Mouse (Mus musculus) heart, embryonic 15.5 days (tissue): ENCODE data around the gene Pla2r1. TPM values are rescaled to one million over a fixed set of nuclear protein-coding genes. Genes with fewer than 3 reads are reported as not detected.

Experiments
- ATAC-seq: fragments of 200-750 bp; cut with Nextera tagmentation; replicated peaks from 2 replicates; pipeline ENCODE4 v1.8.0; 2017; ENCODE audit warnings: low read depth, moderate TSS enrichment; ENCODE audit not compliant: insufficient number of reproducible peaks, insufficient read depth, low FRiP score
- H3K27ac ChIP-seq: fragments of 300-500 bp; sonication (generic); 2 replicates; pipeline ENCODE4 v1.5.1; 2015; ENCODE audit warnings: mild to moderate bottlenecking, inconsistent platforms
- H3K27me3 ChIP-seq: fragments of 300-500 bp; sonication (generic); 2 replicates; pipeline ENCODE4 v1.6.1; 2015; ENCODE audit warnings: inconsistent platforms
- H3K36me3 ChIP-seq: fragments of 300-500 bp; sonication (generic); 2 replicates; pipeline ENCODE4 v1.6.1; 2015; ENCODE audit warnings: mild to moderate bottlenecking, inconsistent platforms
- H3K4me1 ChIP-seq: fragments of 300-500 bp; sonication (generic); replicated peaks from 2 replicates; pipeline ENCODE4 v1.6.1; 2015; ENCODE audit warnings: inconsistent platforms
- H3K4me2 ChIP-seq: fragments of 300-500 bp; sonication (generic); 2 replicates; pipeline ENCODE4 v1.6.1; 2015; ENCODE audit warnings: inconsistent platforms, mild to moderate bottlenecking, moderate library complexity
- H3K4me3 ChIP-seq: fragments of 300-500 bp; sonication (generic); 2 replicates; pipeline ENCODE4 v1.5.1; 2015; ENCODE audit warnings: mild to moderate bottlenecking, inconsistent platforms
- H3K9ac ChIP-seq: fragments of 300-500 bp; sonication (generic); 2 replicates; pipeline ENCODE4 v1.6.1; 2015; ENCODE audit warnings: mild to moderate bottlenecking, inconsistent platforms
- H3K9me3 ChIP-seq: fragments of 300-500 bp; sonication (generic); replicated peaks from 2 replicates; pipeline ENCODE4 v1.6.1; 2016; ENCODE audit warnings: inconsistent platforms
- WGBS: fragments of 180-500 bp; shearing (Covaris S2); methylation state at CpG from one replicate; pipeline ENCODE4 v1.1.7; 2015; ENCODE audit warnings: mixed read lengths; 5-methylcytosine and 5-hydroxymethylcytosine counted together
- polyA plus RNA-seq: library from polyadenylated mRNA; unstranded; fragments of >200 nt; fragmentation: Nextera tagmentation; extraction: Ambion mirVana; gene quantifications from 2 replicates; pipeline ENCODE4 v1.2.1, GENCODE M21; 2015

Pla2r1 gene
- polyA plus RNA-seq, 1 experiment from 2014 or later = 1.3 TPM

DNA sequence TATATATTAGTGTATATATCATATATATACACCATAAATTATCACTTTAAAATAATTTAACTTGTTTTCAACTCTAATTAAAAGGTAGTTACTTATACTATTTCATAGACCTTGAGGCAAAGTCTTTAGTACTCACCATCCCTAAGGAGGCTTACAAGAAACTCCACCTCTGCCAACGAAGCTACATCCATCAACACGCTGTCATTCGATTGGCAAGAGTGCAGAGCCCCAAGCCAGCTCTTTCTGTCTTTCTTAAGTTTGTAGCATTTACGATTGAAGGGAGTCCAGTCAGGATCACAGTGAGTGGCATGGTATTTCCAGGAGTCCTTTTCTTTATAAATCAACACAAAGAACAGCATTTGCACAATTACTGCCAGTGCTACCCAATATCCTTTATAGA, 49.1 kb downstream of the Pla2r1 start:
- no peak overlapping the region for H3K4me3 ChIP-seq
- peaks cover 15% of the 10 kb centered on the region for H3K4me1 ChIP-seq
- H3K9ac ChIP-seq = no peak overlapping the region
- H3K9me3 ChIP-seq = no peaks in the 10 kb centered on the region
- H3K27me3 ChIP-seq = no peaks in the 10 kb centered on the region
- H3K27ac ChIP-seq = no peak overlapping the region
- 73% methylated on average over 4 of the region's 4 CpGs for WGBS
- no peak for ATAC-seq
- no peak overlapping the region for H3K4me2 ChIP-seq
- H3K36me3 ChIP-seq = no peaks in the 10 kb centered on the region

DNA sequence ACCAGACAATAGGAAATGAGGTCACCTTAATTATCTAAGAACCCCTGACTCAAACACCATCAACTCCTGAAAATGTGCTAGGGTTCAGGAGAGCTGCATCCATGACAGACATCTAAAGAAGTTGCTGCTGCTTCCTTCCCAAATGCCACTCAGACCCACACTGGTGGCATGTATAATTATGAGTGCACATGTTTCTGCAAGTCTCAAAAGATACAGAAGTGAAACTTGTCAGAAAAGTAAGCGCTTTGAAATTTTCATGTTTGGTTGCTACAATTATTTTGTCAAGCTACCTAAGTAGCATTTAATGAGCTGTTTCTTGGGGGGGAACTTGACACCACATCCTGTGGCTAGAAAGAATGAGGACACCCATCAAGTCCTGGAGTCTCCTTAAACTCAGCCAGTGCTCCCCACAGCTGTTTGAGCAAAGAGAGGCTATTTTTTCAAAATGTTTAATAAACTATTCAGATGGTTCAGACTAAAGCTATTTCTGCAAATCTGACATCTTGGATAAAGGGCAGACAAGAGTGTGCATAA, 52.5 kb downstream of the Pla2r1 start:
- peaks cover 15% of the 10 kb centered on the region for H3K4me1 ChIP-seq
- no peak overlapping the region for H3K27ac ChIP-seq
- no peaks in the 10 kb centered on the region for H3K27me3 ChIP-seq
- H3K9ac ChIP-seq = no peak overlapping the region
- no peak overlapping the region for H3K4me2 ChIP-seq
- ATAC-seq = no peak
- WGBS = 74% methylated on average over 1 of the region's 1 CpGs
- no peak overlapping the region for H3K4me3 ChIP-seq
- H3K9me3 ChIP-seq = no peaks in the 10 kb centered on the region
- no peaks in the 10 kb centered on the region for H3K36me3 ChIP-seq

DNA sequence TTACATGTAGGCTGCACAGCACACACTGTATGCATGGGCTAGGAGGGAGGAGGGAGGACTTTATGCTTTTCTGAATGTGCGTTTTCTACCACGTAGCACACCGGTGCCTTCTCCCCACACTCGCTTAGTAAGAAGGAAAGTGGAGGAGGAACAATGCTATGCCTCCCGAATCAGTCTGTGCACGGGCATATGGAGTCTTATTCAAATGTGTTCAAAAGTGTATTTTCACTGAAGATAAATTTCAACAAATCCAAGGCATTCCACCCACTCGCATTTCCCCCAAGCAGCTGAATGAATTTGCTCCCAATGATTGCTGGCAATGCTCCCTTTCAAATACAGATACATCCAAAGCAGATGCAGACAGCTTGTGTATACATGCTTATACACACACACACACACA, 73.2 kb downstream of the Pla2r1 start:
- H3K9ac ChIP-seq = no peak overlapping the region
- H3K27ac ChIP-seq = no peak overlapping the region
- ATAC-seq = no peak
- no peaks in the 10 kb centered on the region for H3K4me1 ChIP-seq
- no peaks in the 10 kb centered on the region for H3K36me3 ChIP-seq
- H3K4me3 ChIP-seq = no peak overlapping the region
- 85% methylated on average over 7 of the region's 7 CpGs for WGBS
- H3K27me3 ChIP-seq = no peaks in the 10 kb centered on the region
- H3K4me2 ChIP-seq = no peak overlapping the region
- no peaks in the 10 kb centered on the region for H3K9me3 ChIP-seq

DNA sequence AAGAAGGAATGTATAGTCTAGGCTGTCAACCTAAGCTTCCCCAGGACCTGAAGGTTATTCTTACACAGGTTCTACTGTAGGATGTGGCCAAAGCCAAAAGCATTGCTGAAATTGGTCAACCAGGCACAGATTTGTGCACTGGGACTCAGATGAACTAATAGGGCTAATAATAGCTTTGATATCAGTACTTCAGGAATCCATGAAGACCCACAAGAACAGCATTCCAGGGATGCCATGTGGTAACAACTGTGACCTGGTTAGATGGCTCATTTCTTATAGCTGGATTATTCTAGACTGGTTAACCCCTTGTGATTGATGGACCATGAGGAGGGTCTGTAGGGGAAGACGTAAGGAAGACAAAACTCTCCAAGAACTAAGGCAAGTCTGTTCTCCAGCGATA, 74.3 kb downstream of the Pla2r1 start:
- no peaks in the 10 kb centered on the region for H3K4me1 ChIP-seq
- peak; percentile 58; the same call in 1 of the 2 replicates for ATAC-seq

DNA sequence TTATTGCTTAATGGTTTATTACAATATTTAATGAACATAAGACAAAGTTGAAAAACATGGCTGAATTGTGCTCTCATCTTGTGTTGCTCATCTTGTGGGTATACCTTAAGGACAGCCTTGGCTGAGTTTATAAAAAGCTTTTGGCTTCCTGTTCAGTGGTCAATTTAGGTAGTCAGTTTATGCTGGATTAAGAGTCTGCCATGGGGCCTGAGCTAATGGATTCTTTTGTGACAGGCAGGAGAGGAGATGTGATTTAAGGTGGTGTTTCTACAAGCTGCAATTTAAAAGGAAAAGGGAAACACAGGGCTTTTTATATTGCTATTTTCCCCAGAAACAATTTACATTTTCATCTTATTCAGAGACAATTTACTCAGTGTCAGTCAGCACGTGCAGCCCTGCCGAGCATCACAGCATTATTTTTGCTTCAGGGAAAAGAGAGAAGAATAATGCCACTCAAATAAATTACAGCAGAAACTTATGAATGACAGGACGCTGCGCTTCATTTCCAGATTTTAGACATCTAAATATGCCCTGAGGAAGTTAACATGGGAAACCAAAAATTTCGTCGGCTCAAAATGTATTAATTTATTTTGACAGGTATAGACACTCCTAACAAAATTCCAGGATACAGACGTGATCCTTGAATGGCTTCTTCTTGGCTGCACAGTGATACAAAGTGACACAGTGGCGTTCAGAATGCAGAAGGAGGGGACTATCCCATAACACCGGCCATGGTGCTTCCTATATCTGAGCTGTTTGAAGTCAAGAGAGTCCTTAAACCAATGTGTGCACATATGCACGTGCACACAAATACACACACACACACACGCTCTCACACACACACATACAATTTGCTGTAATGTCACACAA, 84.0 kb downstream of the Pla2r1 start:
- H3K4me1 ChIP-seq = no peaks in the 10 kb centered on the region
- 73% methylated on average over 11 of the region's 11 CpGs for WGBS
- no peak for ATAC-seq
- no peak overlapping the region for H3K9ac ChIP-seq
- no peaks in the 10 kb centered on the region for H3K36me3 ChIP-seq
- no peaks in the 10 kb centered on the region for H3K9me3 ChIP-seq
- H3K27ac ChIP-seq = no peak overlapping the region
- no peak overlapping the region for H3K4me3 ChIP-seq
- no peaks in the 10 kb centered on the region for H3K27me3 ChIP-seq
- no peak overlapping the region for H3K4me2 ChIP-seq

More for the DNA sequence above, 74.3 kb downstream of the Pla2r1 start:
- 77% methylated on average over 2 of the region's 2 CpGs for WGBS
- H3K27ac ChIP-seq = peak overlapping the region; percentile 46
- H3K9ac ChIP-seq = no peak overlapping the region
- H3K4me3 ChIP-seq = no peak overlapping the region
- no peak overlapping the region for H3K4me2 ChIP-seq
- H3K27me3 ChIP-seq = no peaks in the 10 kb centered on the region
- H3K36me3 ChIP-seq = no peaks in the 10 kb centered on the region
- H3K9me3 ChIP-seq = no peaks in the 10 kb centered on the region

DNA sequence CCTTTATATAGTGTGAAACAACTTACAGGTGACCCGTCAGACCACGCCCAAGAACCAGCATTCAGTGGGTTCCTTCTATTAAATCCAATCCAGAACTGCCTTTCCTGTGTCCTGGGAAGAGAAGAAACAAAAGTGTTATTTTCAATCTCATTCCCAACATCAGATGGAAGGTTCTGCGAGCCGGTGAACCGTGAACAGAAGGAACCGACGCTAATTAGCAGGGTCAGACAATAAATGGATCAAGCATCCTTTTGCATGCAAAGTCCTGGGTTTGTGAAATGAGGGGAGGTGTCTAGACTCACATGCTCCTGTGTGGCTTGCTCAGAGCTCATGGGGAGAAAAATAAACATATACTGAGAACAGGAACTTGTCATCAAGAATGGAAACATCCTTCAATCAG, 100.7 kb downstream of the Pla2r1 start:
- no peaks in the 10 kb centered on the region for H3K9me3 ChIP-seq
- no peaks in the 10 kb centered on the region for H3K4me1 ChIP-seq
- no peak overlapping the region for H3K27ac ChIP-seq
- no peaks in the 10 kb centered on the region for H3K27me3 ChIP-seq
- no peak overlapping the region for H3K4me2 ChIP-seq
- 91% methylated on average over 7 of the region's 7 CpGs for WGBS
- ATAC-seq = no peak
- H3K4me3 ChIP-seq = no peak overlapping the region
- H3K36me3 ChIP-seq = no peaks in the 10 kb centered on the region
- no peak overlapping the region for H3K9ac ChIP-seq

DNA sequence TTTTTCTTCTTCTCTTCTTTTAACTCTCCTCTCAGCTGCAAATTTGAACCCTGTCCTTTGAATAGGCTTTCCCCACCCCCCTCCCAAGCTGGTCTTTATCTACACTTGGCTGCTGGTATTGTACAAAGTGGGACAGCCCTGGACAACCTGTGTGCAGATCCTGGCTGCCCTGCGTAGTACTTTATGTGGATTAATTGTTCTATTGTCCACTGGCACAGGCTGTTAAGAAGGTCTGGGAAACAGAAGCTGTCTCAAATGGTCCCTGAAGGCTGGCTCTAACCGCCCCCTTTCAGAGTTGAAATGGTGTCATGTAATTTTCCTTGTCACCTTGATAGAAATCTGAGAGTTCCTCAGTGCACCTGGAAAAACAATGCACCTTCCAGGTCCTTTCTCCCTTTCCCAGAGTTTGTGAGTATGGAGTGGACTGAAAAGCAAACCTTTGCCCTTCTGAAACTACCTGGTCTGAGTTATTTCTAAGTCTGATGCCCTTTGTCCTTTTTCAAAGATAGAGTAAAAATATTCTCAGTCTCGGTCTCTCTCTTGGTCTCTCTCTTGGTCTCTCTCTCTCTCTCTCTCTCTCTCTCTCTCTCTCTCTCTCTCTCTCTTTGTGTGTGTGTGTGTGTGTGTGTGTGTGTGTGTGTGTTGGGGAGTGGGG, 101.9 kb downstream of the Pla2r1 start:
- no peak overlapping the region for H3K4me2 ChIP-seq
- H3K4me1 ChIP-seq = no peaks in the 10 kb centered on the region
- no peak overlapping the region for H3K27ac ChIP-seq
- no peak overlapping the region for H3K9ac ChIP-seq
- no peaks in the 10 kb centered on the region for H3K27me3 ChIP-seq
- 67% methylated on average over 3 of the region's 3 CpGs for WGBS
- H3K36me3 ChIP-seq = no peaks in the 10 kb centered on the region
- H3K4me3 ChIP-seq = no peak overlapping the region
- ATAC-seq = no peak
- no peaks in the 10 kb centered on the region for H3K9me3 ChIP-seq

DNA sequence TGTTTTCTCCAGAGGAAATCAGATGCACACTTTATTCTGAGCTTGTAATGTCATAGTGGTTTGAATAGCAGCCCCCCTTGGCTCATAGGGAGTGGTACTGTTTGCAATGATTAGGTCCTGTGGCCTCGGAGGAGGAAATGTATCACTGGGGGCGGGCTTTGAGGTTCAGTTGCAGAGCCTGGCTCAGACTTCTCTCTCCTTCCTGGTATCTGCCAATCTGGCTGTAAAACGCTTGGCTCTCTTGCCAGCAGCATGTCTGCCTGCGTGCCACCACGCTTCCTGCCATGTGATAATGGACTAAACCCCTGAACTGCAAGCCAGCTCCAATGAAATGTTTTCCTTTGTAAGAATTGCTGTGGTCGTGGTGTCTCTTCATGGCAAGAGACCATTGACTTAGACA, 103.4 kb downstream of the Pla2r1 start:
- H3K4me1 ChIP-seq = no peaks in the 10 kb centered on the region
- H3K9me3 ChIP-seq = no peaks in the 10 kb centered on the region
- H3K27me3 ChIP-seq = no peaks in the 10 kb centered on the region
- no peak overlapping the region for H3K4me2 ChIP-seq
- no peak for ATAC-seq
- no peak overlapping the region for H3K4me3 ChIP-seq
- H3K36me3 ChIP-seq = no peaks in the 10 kb centered on the region
- no peak overlapping the region for H3K27ac ChIP-seq
- 59% methylated on average over 6 of the region's 6 CpGs for WGBS
- no peak overlapping the region for H3K9ac ChIP-seq

DNA sequence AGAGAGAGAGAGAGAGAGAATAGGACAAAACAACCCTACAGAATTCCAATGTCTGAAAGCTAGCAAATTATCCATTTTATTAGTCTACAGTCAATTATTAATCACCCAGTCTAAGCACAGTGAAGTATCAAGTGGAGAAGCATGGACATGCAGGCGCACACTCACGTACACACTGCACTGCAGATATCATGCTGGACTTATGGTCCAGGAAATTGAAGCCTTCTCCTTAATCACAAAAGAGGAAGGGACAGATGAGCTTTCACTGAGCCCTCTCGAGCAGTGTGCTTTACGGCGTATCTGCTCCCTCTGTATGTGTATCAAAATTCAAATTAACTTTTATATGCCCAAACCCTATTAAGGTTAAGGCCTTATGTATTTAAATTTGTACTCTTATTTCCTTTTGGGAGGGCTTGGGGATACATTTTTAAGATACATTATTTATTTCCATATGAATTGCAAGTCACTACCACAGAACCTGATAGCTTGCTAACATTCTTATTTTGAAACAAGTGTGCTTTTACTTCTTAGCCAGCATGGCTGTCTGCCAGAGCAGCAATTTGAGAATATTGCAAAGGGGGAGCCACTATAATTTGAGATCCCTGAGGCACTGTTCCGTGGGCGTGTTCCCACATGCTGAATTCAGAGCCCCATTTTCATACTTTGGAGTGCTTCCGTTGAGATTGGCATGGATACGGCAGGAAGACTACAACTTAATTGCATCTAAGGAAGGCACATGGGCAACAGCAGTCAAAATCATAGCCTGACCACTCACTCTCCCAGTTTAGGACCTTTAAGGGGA, 108.2 kb downstream of the Pla2r1 start:
- H3K9ac ChIP-seq = no peak overlapping the region
- no peak overlapping the region for H3K4me3 ChIP-seq
- H3K27ac ChIP-seq = no peak overlapping the region
- WGBS = 75% methylated on average over 9 of the region's 9 CpGs
- H3K27me3 ChIP-seq = no peaks in the 10 kb centered on the region
- no peaks in the 10 kb centered on the region for H3K9me3 ChIP-seq
- H3K4me1 ChIP-seq = 0 out of 2 replicates have a peak, but pooled peaks cover 2% of the 10 kb centered on the region
- ATAC-seq = no peak
- H3K36me3 ChIP-seq = no peaks in the 10 kb centered on the region
- H3K4me2 ChIP-seq = no peak overlapping the region

DNA sequence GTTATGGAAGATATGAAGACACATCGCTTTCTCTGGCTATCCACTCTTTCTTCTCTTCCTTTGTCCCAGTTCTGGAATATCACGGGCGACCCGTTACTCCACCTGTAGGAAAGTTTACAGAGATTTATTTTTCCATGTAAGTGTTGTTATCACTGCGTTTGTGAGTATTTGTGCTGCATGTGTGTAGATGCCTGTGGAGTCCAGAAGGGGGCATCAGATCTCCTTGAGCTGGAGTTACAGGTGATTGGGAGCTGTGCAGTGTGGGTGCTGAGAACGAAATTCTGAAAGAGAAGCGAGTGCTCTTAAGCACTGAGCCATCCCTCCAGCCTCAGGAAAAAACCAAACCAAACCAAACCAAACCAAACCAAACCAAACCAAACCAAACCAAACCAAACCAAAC, 109.8 kb downstream of the Pla2r1 start:
- Histone ChIP-seq H3K27ac (no peak overlapping the region), H3K4me3 (no peak overlapping the region), H3K4me1 (0 out of 2 replicates have a peak, but pooled peaks cover 2% of the 10 kb centered on the region), H3K27me3 (no peaks in the 10 kb centered on the region), H3K9ac (no peak overlapping the region), H3K4me2 (no peak overlapping the region), H3K36me3 (no peaks in the 10 kb centered on the region), H3K9me3 (no peaks in the 10 kb centered on the region)
- no peak for ATAC-seq
- WGBS = 88% methylated on average over 7 of the region's 7 CpGs

DNA sequence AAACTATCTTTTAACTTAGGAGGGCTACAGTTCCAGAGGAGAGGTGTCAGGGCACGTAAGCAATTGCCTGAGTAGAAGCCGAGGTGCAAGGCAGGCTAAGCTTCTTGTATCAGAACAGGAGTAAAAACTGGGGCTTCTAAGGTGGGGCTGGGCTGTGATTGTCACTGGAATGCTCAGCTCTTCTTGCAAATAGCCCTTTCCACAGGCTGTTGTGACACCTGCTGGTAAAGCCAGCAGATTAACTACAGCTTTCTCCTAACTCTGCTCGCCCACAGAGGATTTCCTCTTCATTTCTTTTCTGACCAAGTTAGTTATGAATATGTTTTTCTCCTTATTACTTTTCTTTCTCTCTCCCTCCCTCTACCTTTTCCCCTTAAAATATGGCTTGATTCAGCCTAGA, 111.2 kb downstream of the Pla2r1 start:
- Histone ChIP-seq H3K4me3 (no peak overlapping the region), H3K4me1 (0 out of 2 replicates have a peak, but pooled peaks cover 2% of the 10 kb centered on the region), H3K9ac (no peak overlapping the region), H3K27me3 (no peaks in the 10 kb centered on the region), H3K4me2 (no peak overlapping the region), H3K36me3 (no peaks in the 10 kb centered on the region), H3K27ac (no peak overlapping the region), H3K9me3 (no peaks in the 10 kb centered on the region)
- ATAC-seq = no peak
- WGBS = 26% methylated on average over 3 of the region's 3 CpGs
